Mouse (Mus musculus) layer of hippocampus, postnatal 10 days (tissue): Measurements from ENCODE around the gene Esd. TPM values are rescaled to one million over a fixed set of nuclear protein-coding genes. Genes with fewer than 3 reads are reported as not detected.

Experiments
- DNase-seq, 2 experiments: peaks; one replicate each; pipeline ENCODE4 v3.0.0; 2021; ENCODE audit warnings: low spot score in 2 of 2
- total RNA-seq, 2 experiments: library from RNA; stranded (reverse); gene quantifications; 2 replicates each; pipeline ENCODE4 v1.2.3; 2021

The Esd gene
- total RNA-seq, 2 experiments from 2014 or later = 83.8 to 84.3 TPM

GRCm38 (mm10) chr14:74792793-74793192, 60.7 kb downstream of the Esd start:
- no peak for DNase-seq

- DNase-seq = no peak
Observed at GRCm38 (mm10) chr14:74794931-74795330, 62.8 kb downstream of the Esd start.

- DNase-seq = no peak
Observed at GRCm38 (mm10) chr14:74797386-74798062, 65.4 kb downstream of the Esd start.

- DNase-seq = no peak
Observed at GRCm38 (mm10) chr14:74798063-74798890, 66.2 kb downstream of the Esd start.

Other genes starting within 250 kb of the Esd start
- gene Htr2a, start 91.5 kb upstream of the Esd start, total RNA-seq = 1 to 10 TPM; 4.8 to 5.5 TPM
- 10 to 100 TPM; 33.8 to 35.5 TPM for gene Lrch1, start 215.6 kb downstream of the Esd start, total RNA-seq